24 mouse cellular contexts compared by ENCODE assay signal in the genomic region with DNA sequence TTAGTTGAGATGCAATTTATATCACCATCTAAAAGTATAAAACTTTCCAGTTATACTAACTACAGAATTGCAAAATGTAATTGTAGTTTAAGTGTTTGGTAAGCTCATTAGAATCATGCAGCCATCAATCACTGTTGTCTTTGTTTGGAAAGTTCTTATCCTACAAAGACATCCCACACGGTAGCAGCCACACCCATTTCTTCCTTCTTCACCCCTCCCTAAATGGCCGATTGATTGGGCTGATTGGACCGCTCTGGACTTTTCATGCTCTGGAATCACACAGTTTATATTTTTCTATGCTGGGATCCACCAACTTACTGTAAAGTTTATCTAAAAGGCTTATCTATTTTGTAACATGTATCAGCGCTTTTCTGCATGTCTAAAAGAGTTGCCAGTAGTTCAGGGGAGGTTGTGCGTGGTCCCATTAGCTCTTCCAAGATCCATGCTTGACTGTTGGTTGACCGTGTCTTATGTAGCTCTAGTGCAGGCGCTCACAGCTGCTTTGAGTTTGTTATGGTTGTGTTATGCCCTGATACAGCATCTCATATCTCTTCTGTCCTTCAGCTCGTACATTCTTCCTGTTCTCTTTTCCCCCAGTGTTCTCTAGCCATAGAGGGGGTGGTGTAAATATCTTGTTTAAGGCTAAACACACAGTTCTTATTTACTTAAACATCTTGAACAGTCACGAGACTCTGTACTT. TPM values are rescaled to one million over a fixed set of nuclear protein-coding genes. Genes with fewer than 3 reads are reported as not detected.
DNase-seq lines count a peak whose midpoint lies in the region; ATAC-seq and TF ChIP-seq lines count a peak whose summit lies in the region.
"Had no signal": no experiment of that assay in that cellular context is flagged by ENCODE, and none has a peak within 500 bp of the region (broad histone marks: within the 10 kb centered on the region; RNA-seq: fewer than 3 reads in every experiment).

No protein-coding gene starts in this region.

- no peaks in the 10 kb centered on the region for H3K27me3 ChIP-seq in lung, embryonic 14.5 days (ENCODE audit: insufficient read depth, low read length)
- H3K27me3 ChIP-seq in hindbrain, embryonic 13.5 days, result no peaks in the 10 kb centered on the region
- H3K27me3 ChIP-seq: forebrain, embryonic 13.5 days; heart, embryonic 13.5 days; hindbrain, embryonic 12.5 days had no signal

- H3K4me3 ChIP-seq in lung, embryonic 14.5 days (ENCODE audit: low read depth, low read length), result no peak overlapping the region
- H3K4me3 ChIP-seq in lung, adult 2 months (replicated peaks; ENCODE audit: extremely low read depth, low read depth, low read length), result no peak overlapping the region
- no peak overlapping the region for H3K4me3 ChIP-seq in hindbrain, embryonic 13.5 days
- H3K4me3 ChIP-seq: forebrain, embryonic 10.5 days; forebrain, embryonic 13.5 days; heart, adult 2 months; heart, embryonic 10.5 days; heart, embryonic 13.5 days; hindbrain, embryonic 12.5 days had no signal

- TF ChIP-seq CTCF in lung, embryonic 14.5 days (IDR thresholded peaks at IDR 0.05; ENCODE audit: low read depth), result no peak
- TF ChIP-seq CTCF in lung, adult 2 months (IDR thresholded peaks at IDR 0.05; ENCODE audit: insufficient read depth, low read length), result no peak

- 57% methylated on average over 9 of the region's 9 CpGs for WGBS in lung, embryonic 14.5 days
- 34% methylated on average over 9 of the region's 9 CpGs for WGBS in lung, adult 2 months
- WGBS in hindbrain, embryonic 13.5 days, result 84% methylated on average over 9 of the region's 9 CpGs

- no peaks in the 10 kb centered on the region; the same call in 1 of the 2 replicates for H3K4me1 ChIP-seq in lung, embryonic 14.5 days (ENCODE audit: insufficient read depth)
- H3K4me1 ChIP-seq in lung, adult 2 months (ENCODE audit: control insufficient read depth, insufficient read depth, low read length), result peaks cover 29% of the 10 kb centered on the region
- peaks cover 29% of the 10 kb centered on the region for H3K4me1 ChIP-seq in hindbrain, embryonic 13.5 days (replicated peaks)

- no peaks in the 10 kb centered on the region for H3K9me3 ChIP-seq in lung, embryonic 14.5 days (ENCODE audit: low read depth, low read length)
- no peaks in the 10 kb centered on the region for H3K9me3 ChIP-seq in hindbrain, embryonic 13.5 days
- H3K9me3 ChIP-seq: forebrain, embryonic 10.5 days; forebrain, embryonic 13.5 days; heart, embryonic 10.5 days; heart, embryonic 13.5 days; hindbrain, embryonic 12.5 days had no signal

- no peaks in the 10 kb centered on the region for H3K36me3 ChIP-seq in lung, embryonic 14.5 days (ENCODE audit: insufficient read depth)
- H3K36me3 ChIP-seq in hindbrain, embryonic 13.5 days, result no peaks in the 10 kb centered on the region
- H3K36me3 ChIP-seq: forebrain, embryonic 10.5 days; heart, embryonic 10.5 days; heart, embryonic 13.5 days; hindbrain, embryonic 12.5 days had no signal

- DNase-seq in lung, embryonic 14.5 days, result no peak
- no peak for DNase-seq in lung, postnatal 4 days
- DNase-seq in lung, postnatal 36 days, result peak; percentile 59
- DNase-seq in lung, adult 2 months, result no peak
- DNase-seq: adrenal gland, adult 8-10 months; adrenal gland, postnatal 25 days; cerebellum, adult 11-12 months; cerebellum, adult 8-10 months; cerebellum, postnatal 10 days; cerebellum, postnatal 36 days; gastrocnemius, postnatal 25 days; heart, adult 2 months had no signal

- no peak overlapping the region for H3K4me2 ChIP-seq in lung, embryonic 14.5 days
- no peak overlapping the region for H3K4me2 ChIP-seq in hindbrain, embryonic 13.5 days
- H3K4me2 ChIP-seq: forebrain, embryonic 13.5 days; heart, embryonic 13.5 days; hindbrain, embryonic 12.5 days had no signal

- ATAC-seq in lung, embryonic 14.5 days (ENCODE audit: insufficient read depth), result peak; percentile 28; the same call in 1 of the 2 replicates
- peak; percentile 77 for ATAC-seq in megakaryocyte progenitor cell, adult 5-6 weeks (replicated peaks; ENCODE audit: poor library complexity)
- no peak for ATAC-seq in hindbrain, embryonic 13.5 days (ENCODE audit: low FRiP score)
- ATAC-seq: activated CD4-positive, CD25-positive, alpha-beta regulatory T cell, adult 4 months; CD4-positive, CD25-positive, alpha-beta regulatory T cell, adult 4 months; forebrain, embryonic 13.5 days; forebrain, embryonic 16.5 days; hindbrain, embryonic 16.5 days had no signal

- TF ChIP-seq POLR2A in lung, adult 2 months (IDR thresholded peaks at IDR 0.05; ENCODE audit: borderline replicate concordance, extremely low read depth, low read depth, low read length), result no peak

- H3K27ac ChIP-seq in lung, embryonic 14.5 days (ENCODE audit: low read depth), result no peak overlapping the region
- no peak overlapping the region for H3K27ac ChIP-seq in hindbrain, embryonic 13.5 days
- H3K27ac ChIP-seq: forebrain, embryonic 10.5 days; forebrain, embryonic 13.5 days; heart, embryonic 10.5 days; heart, embryonic 13.5 days; hindbrain, embryonic 12.5 days had no signal

- H3K9ac ChIP-seq in lung, embryonic 14.5 days, result no peak overlapping the region
- H3K9ac ChIP-seq in hindbrain, embryonic 13.5 days, result no peak overlapping the region
- H3K9ac ChIP-seq: forebrain, embryonic 13.5 days; heart, embryonic 13.5 days; hindbrain, embryonic 12.5 days had no signal

RNA-seq across cellular contexts. Expression of a gene that starts 56.6 kb away (rescaled TPM):
- 15.9 and 16.1 TPM in 2 replicates for polyA plus RNA-seq in lung, embryonic 14.5 days (2014; fragmentation: Nextera tagmentation; extraction: Ambion mirVana)
- polyA plus RNA-seq in lung, adult 2 months (2012; rRNA removed), result 23.0 and 34.0 TPM in 2 replicates
- 22.2 and 23.8 TPM in 2 replicates for total RNA-seq in megakaryocyte progenitor cell, adult 5-6 weeks (2015)
- 14.3 and 20.4 TPM in 2 replicates for total RNA-seq in megakaryocyte progenitor cell, adult 5-6 weeks (2017)
- 78.7 and 79.8 TPM in 2 replicates for polyA plus RNA-seq in hindbrain, embryonic 13.5 days (2015; fragmentation: Nextera tagmentation; extraction: Ambion mirVana)
- total RNA-seq: MEL had no signal
